Mouse (Mus musculus): ENCODE data around the gene Gm28048. TPM values are rescaled to one million over a fixed set of nuclear protein-coding genes. Genes with fewer than 3 reads are reported as not detected.

The Gm28048 gene
- total RNA-seq, 2 experiments from 2014 or later = 9.5 to 14.7 TPM

DNA sequence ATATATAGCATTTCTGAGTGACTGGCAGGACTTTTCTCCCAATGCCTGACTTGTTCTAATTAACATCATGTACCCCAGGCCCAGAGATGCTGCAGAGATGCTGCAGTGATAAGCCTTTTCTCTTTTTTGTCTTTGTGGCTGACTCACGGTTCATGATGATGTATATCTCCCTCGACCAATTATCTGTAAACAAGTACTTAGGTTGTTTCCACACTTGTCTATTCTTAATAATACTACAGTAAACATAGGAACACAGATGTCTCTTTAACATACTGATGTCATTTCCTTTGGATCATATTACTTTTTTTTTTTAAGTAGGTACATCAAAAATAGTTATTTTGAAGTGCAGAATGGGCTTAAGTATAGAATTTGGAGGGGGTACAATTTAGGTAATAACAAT, 79.0 kb downstream of the Gm28048 start:
- intact Hi-C loops (cut with DNase I) = no loop called here

DNA sequence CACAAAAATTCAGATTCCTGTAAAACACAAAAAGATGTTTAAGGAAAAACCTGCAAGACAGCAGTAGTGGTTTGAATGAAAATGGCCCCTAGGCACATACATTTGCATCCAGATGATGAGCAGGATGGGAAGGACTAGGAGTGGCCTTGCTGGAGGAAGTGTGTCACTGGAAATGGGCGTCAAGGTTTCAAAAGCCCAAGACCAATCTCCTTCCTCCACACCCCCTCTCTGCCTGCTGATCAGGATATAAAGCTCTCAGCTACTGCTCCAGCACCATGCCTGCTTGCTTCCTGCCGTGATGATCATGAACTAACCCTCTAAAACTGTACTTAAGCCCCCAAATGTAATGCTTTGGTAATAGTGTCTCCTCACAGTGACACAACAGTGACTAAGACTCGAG, 81.8 kb downstream of the Gm28048 start:
- no peak overlapping the region for H3K4me3 ChIP-seq
- DNase-seq (ENCODE audit: extremely low spot score in 1 of 2, low spot score in 2 of 2) = no peak
- intact Hi-C loops (cut with DNase I) = no loop called here
- no peak overlapping the region for H3K27ac ChIP-seq
- no peak for TF ChIP-seq CTCF (IDR thresholded peaks at IDR 0.05)

More for the DNA sequence above, 79.0 kb downstream of the Gm28048 start:
- no peak for DNase-seq (ENCODE audit: extremely low spot score in 1 of 2, low spot score in 2 of 2)
- Histone ChIP-seq H3K27ac (no peak overlapping the region), H3K4me3 (no peak overlapping the region)
- no peak for TF ChIP-seq CTCF (IDR thresholded peaks at IDR 0.05)

DNA sequence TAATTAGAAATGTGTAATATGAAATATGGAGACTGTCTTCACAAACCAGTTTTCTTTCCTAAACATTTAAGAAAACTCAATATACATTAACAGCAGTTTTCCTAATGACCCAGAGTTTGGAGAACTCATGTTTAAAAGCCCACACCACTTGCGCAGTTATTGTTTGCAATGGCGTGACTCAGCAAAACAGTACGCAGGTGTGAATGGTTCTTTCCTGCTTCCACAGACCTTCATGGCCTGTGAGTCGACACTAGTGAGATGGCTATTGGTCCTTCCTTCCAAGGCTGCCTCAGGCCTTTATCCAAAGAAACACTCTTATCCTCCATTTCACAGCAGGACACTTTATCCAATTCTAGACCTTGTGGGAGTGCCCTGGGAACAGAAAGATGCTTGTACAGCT, 84.2 kb downstream of the Gm28048 start:
- intact Hi-C loops (cut with DNase I) = no loop called here
- Histone ChIP-seq H3K27ac (no peak overlapping the region), H3K4me3 (no peak overlapping the region)
- no peak for DNase-seq (ENCODE audit: extremely low spot score in 1 of 2, low spot score in 2 of 2)
- TF ChIP-seq CTCF (IDR thresholded peaks at IDR 0.05) = no peak

DNA sequence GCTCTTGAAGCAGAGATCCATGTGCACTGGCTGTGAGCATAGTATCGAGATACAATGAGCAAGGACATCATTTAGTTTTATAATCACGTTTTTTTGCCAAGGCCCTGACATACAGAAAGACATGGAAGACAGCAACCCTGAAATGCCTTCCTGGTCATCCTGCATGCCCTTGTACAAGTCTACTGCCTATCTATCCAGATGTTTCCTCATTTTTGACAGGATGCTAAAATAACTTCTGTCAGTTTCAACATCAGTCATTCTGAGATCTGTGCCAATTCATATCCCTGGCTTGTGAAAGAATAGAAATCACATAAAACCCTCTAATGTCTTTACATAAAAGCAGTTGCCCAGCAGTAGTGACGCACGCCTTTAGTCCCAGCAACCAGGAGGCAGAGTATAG, 84.8 kb downstream of the Gm28048 start:
- no peak overlapping the region for H3K27ac ChIP-seq
- DNase-seq (ENCODE audit: extremely low spot score in 1 of 2, low spot score in 2 of 2) = no peak
- intact Hi-C loops (cut with DNase I) = no loop called here
- TF ChIP-seq CTCF (IDR thresholded peaks at IDR 0.05) = no peak
- no peak overlapping the region for H3K4me3 ChIP-seq

DNA sequence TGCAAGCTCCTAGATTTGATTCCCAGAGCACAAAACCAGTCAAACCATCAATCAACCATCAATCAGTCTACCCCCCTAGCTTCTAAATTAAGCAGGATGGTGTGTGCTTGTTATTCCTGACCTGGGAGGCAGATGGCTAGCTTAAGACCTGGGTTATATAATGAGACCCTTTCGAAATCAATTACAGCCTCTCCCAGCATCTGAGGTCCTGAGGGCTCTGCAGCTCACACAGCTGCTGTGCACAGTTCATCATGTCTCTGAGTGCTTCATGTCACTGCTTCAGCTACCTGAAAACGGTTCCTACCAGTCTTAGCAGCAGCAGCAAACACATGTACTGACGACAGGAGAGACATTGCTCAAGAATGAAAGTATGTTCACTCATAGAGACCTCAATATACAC, 88.8 kb downstream of the Gm28048 start:
- no peak for DNase-seq (ENCODE audit: extremely low spot score in 1 of 2, low spot score in 2 of 2)
- no peak for TF ChIP-seq CTCF (IDR thresholded peaks at IDR 0.05)
- intact Hi-C loops (cut with DNase I) = no loop called here
- no peak overlapping the region for H3K27ac ChIP-seq
- no peak overlapping the region for H3K4me3 ChIP-seq

DNA sequence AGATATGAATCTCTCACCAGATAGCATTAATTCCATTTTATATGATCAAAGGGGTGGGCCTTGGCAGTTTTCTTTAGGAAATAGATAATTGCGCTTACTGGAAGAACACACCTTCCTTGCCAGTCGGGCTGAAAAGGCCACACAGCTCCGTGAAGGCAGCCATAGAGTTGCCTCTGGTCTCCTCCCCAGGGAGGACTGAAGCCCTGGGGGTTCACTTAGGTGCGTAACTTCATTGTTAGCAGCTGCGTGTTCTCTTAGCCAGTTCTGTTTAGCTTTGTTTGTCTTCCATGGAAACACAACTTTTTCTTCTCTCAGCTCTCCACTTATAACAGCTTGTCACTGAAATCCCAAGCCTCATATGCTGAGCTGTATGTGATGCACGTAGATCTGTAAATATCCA, 89.4 kb downstream of the Gm28048 start:
- TF ChIP-seq CTCF (IDR thresholded peaks at IDR 0.05) = no peak
- intact Hi-C loops (cut with DNase I) = no loop called here
- DNase-seq (ENCODE audit: extremely low spot score in 1 of 2, low spot score in 2 of 2) = no peak
- no peak overlapping the region for H3K4me3 ChIP-seq
- H3K27ac ChIP-seq = no peak overlapping the region

DNA sequence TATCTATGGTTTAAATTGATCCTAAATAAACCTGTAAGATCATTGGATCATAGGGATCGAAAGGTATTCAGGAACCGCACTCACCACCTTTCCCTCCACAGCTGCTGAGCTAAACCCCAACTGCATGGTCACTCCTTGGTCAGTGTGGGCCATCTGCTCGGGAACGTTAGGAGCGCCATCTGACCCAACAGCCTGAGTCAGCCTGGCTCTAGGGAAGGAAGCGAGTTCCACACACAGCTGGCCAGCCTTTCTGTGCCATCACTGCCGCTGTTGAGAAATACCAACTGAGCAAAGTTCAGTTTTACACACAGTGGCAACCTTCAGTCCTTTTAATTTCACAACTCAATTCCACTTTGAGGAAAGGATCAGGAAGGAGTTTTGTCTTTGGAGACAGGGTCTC, 90.0 kb downstream of the Gm28048 start:
- Histone ChIP-seq H3K27ac (no peak overlapping the region), H3K4me3 (no peak overlapping the region)
- intact Hi-C loops (cut with DNase I) = no loop called here
- DNase-seq (ENCODE audit: extremely low spot score in 1 of 2, low spot score in 2 of 2) = no peak
- no peak for TF ChIP-seq CTCF (IDR thresholded peaks at IDR 0.05)

DNA sequence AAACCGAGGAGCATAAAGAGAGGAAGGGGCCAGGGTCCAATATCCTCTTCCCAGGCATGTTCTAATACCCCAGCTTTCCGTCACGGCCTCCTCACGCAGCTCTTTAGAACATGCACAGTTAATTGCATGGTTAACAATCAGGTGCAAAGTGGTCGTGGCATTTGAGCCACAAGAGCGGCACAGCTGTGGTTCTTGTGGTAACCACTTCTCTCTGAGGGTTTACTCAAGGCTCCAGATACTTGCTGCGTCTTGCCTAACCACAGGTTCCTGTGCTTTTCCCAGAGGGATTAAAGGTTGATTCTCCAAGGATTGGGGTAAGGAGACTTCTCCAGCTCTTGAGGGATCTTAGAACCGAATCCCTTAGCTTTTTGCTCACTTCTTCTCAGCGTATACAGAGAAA, 90.6 kb downstream of the Gm28048 start:
- Histone ChIP-seq H3K4me3 (no peak overlapping the region), H3K27ac (no peak overlapping the region)
- TF ChIP-seq CTCF (IDR thresholded peaks at IDR 0.05) = no peak
- intact Hi-C loops (cut with DNase I) = no loop called here
- DNase-seq (ENCODE audit: extremely low spot score in 1 of 2, low spot score in 2 of 2) = no peak

DNA sequence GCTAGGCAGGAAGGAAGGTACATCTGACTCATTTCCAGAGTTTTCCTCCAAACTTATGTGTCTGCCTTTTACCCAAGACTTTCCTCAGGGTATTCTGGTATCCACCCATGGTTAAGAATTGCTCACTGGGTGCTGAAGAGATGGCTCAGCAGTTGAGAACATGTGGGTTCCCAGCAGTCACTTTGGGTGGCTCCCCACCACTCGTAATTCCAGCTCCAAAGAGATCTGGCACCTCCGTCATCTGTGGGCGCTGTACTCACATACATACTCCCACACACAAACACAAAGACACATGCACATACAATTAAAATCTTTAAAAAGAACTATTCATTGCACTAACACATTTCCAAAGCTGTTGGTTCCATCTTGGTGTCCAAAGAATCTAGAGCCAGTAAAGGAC, 92.7 kb downstream of the Gm28048 start:
- no peak overlapping the region for H3K4me3 ChIP-seq
- H3K27ac ChIP-seq = no peak overlapping the region
- DNase-seq (ENCODE audit: extremely low spot score in 1 of 2, low spot score in 2 of 2) = peak in 1 of 2 experiments; percentile 20
- no peak for TF ChIP-seq CTCF (IDR thresholded peaks at IDR 0.05)
- intact Hi-C loops (cut with DNase I) = no loop called here

DNA sequence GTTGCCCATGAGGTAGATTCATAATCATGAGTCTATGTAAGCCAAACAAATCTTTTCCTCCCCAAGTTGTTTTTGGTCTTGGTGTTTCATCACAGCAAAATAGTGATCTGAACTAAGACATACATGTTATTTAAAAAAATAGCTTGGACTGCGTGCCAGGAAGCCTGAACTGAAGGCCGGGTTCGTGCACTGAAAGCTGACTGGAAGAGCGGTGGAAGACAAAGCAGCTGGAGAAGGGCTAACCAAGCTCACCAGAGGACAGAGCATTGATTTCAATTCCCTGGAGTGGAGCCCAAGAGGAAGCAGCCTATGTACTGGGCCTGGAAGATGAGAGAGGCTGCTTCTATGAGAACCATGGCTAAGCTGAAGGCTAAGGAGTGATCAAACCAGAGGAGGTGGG, 94.9 kb downstream of the Gm28048 start:
- H3K4me3 ChIP-seq = no peak overlapping the region
- intact Hi-C loops (cut with DNase I) = no loop called here
- H3K27ac ChIP-seq = no peak overlapping the region
- DNase-seq (ENCODE audit: extremely low spot score in 1 of 2, low spot score in 2 of 2) = no peak
- TF ChIP-seq CTCF (IDR thresholded peaks at IDR 0.05) = no peak

DNA sequence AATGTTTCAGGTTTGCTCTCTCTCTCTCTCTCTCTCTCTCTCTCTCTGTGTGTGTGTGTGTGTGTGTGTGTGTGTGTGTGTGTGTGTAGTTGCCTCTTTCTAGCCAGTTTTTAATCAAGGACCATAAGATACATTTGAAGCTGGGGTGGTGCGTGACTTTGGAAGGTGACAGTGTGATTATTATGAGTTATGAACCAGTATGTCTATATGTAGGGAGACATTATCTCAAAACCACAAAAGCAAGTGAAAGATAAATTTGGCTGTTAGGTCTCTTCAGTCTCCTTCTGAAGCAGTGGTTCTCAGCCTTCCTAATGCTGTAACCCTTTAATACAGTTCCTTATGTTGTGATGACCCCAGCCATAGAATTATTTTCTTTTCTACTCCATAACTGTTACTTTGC, 96.5 kb downstream of the Gm28048 start:
- no peak overlapping the region for H3K27ac ChIP-seq
- intact Hi-C loops (cut with DNase I) = no loop called here
- no peak for DNase-seq (ENCODE audit: extremely low spot score in 1 of 2, low spot score in 2 of 2)
- no peak overlapping the region for H3K4me3 ChIP-seq
- no peak for TF ChIP-seq CTCF (IDR thresholded peaks at IDR 0.05)

DNA sequence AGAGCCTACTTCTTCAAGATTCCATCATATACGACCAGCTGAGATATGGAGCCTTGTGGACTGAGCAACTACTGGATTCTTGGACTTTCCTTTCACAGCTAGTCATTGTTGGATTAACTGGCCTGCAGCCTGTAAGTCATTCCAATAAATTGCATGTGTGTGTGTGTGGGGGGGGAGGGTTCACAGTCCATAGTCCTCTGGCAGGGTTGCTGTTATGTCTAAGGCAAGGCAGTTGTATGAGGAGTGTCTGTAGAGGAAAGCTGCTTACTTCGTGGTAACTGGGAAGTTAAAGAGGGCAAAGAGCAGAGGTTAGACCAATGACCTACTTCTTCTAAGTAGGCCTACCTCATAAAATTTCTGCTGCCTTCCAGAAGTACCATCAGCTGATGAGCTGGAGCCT, 98.2 kb downstream of the Gm28048 start:
- intact Hi-C loops (cut with DNase I) = no loop called here

DNA sequence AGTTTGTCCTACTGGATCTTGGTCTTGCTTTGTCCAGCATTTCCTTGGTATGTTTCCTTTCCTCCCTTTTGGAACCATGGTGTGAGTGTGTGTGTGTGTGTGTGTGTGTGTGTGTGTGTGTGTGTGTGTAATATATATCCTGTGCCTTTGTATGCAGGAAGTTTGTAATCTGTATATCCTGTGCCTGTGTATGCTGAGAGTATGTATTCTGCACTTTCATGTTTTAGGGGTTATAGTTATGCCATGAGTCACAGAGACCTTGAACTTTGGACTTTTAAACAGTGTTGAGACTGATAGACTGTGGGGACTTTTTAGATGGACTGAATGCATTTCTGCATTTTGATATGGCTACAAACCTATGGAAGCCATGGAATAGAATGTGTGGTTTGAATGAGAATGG, 99.0 kb downstream of the Gm28048 start:
- intact Hi-C loops (cut with DNase I) = no loop called here
- no peak overlapping the region for H3K27ac ChIP-seq
- TF ChIP-seq CTCF (IDR thresholded peaks at IDR 0.05) = no peak
- DNase-seq (ENCODE audit: extremely low spot score in 1 of 2, low spot score in 2 of 2) = no peak
- no peak overlapping the region for H3K4me3 ChIP-seq

More for the DNA sequence above, 98.2 kb downstream of the Gm28048 start:
- no peak overlapping the region for H3K4me3 ChIP-seq
- no peak for DNase-seq (ENCODE audit: extremely low spot score in 1 of 2, low spot score in 2 of 2)
- H3K27ac ChIP-seq = no peak overlapping the region
- TF ChIP-seq CTCF (IDR thresholded peaks at IDR 0.05) = no peak
